Mouse (Mus musculus): Measurements from ENCODE around the gene Zc3h10.

DNA sequence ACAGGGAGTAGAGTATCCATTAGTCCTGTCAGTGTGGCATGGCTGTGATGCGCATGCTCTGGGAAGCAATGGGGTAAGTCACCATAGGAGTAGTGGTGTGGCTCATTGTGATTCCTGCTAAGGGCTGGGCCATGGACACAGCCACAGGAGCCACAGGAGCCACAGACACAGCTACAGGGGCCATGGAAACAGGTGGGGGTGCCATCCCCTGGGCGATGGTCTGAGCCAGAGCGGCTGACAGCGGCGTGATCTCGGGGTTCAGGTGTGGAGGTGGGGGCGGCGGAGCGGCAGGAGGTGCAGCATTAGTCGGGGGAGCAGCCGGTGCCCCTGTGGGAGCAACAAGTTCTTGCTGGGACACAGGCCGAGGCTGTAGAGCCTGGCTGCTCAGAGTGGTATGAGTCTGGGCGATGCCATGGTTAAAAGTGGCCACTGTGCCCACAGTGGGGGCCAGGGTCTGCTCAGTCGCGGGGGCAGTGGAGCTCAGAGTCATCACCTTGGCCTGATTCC, 3.4 kb downstream of the Zc3h10 start:
- no peak for TF ChIP-seq CTCF (IDR thresholded peaks at IDR 0.05; ENCODE audit: extremely low read depth, insufficient read depth, insufficient read length, insufficient replicate concordance)
- TF ChIP-seq POLR2A (IDR thresholded peaks at IDR 0.05; ENCODE audit: low read depth, low read length), result no peak
